Mouse (Mus musculus) spleen, adult 2 months (tissue): ENCODE results near the gene Foxn2.

Experiments
- CTCF ChIP-seq: fragments of 200-500 bp; IDR thresholded peaks from 2 replicates; pipeline ENCODE4 v1.5.1; 2011; ENCODE audit warnings: mild to moderate bottlenecking, inconsistent platforms; ENCODE audit not compliant: insufficient read depth, insufficient read length, insufficient replicate concordance; ENCODE audit errors: extremely low read depth
- POLR2A ChIP-seq: fragments of 200-500 bp; IDR thresholded peaks from 2 replicates; pipeline ENCODE4 v1.6.1; 2011; ENCODE audit warnings: low read depth, low read length, inconsistent platforms

GRCm38 (mm10) chr17:88421246-88421645 is 19.3 kb upstream of the Foxn2 start:
- TF ChIP-seq CTCF = no peak
- no peak for TF ChIP-seq POLR2A
